Mouse (Mus musculus) MEL (cell line): ENCODE measurements around the gene Stk25. TPM values are rescaled to one million over a fixed set of nuclear protein-coding genes. Genes with fewer than 3 reads are reported as not detected.

Experiments used
- DNase-seq: peaks from one replicate; pipeline ENCODE4 v3.0.0; 2011; ENCODE audit warnings: low read depth, low spot score
- H3K27ac ChIP-seq: 2 replicates; pipeline ENCODE4 v1.5.1; 2012; ENCODE audit warnings: low read depth, mild to moderate bottlenecking, control low read depth, low read length, moderate library complexity; ENCODE audit not compliant: control insufficient read depth
- H3K27me3 ChIP-seq, 2 experiments: fragments of 150-350 bp in 1 of 2; sonication (generic) in 1 of 2; 2 replicates each; pipeline ENCODE4 v1.6.1; 2012; ENCODE audit warnings: low read length in 2 of 2, mild to moderate bottlenecking in 2 of 2, improper control_type of control experiment in 1 of 2, moderate library complexity in 1 of 2; ENCODE audit not compliant: insufficient read depth in 2 of 2, control insufficient read depth in 1 of 2
- H3K36me3 ChIP-seq, 2 experiments: 2 replicates each; pipeline ENCODE4 v1.6.1; 2012 to 2014; ENCODE audit warnings: low read length in 2 of 2, improper control_type of control experiment in 1 of 2, inconsistent platforms in 1 of 2, mild to moderate bottlenecking in 1 of 2; ENCODE audit not compliant: insufficient read depth in 2 of 2, control insufficient read depth in 1 of 2
- H3K4me1 ChIP-seq, 2 experiments: fragments of 150-350 bp in 1 of 2; sonication (generic) in 1 of 2; 2 replicates each; pipeline ENCODE4 v1.6.1; 2012; ENCODE audit warnings: low read length in 2 of 2, improper control_type of control experiment in 1 of 2, mild to moderate bottlenecking in 1 of 2; ENCODE audit not compliant: insufficient read depth in 2 of 2, control insufficient read depth in 1 of 2
- H3K4me3 ChIP-seq, 2 experiments: fragments of 150-350 bp in 1 of 2; sonication (generic) in 1 of 2; 2 replicates each; pipeline ENCODE4 v1.5.1; 2012; ENCODE audit warnings: low read depth in 2 of 2, low read length in 2 of 2, mild to moderate bottlenecking in 2 of 2, moderate library complexity in 2 of 2, control low read depth in 1 of 2, improper control_type of control experiment in 1 of 2; ENCODE audit not compliant: control insufficient read depth in 1 of 2, insufficient read depth in 1 of 2
- H3K79me2 ChIP-seq: 2 replicates; pipeline ENCODE4 v1.6.1; 2012; ENCODE audit warnings: mild to moderate bottlenecking, low read length, moderate library complexity; ENCODE audit not compliant: control insufficient read depth, poor library complexity, insufficient read depth
- H3K9ac ChIP-seq: 2 replicates; pipeline ENCODE4 v1.6.1; 2012; ENCODE audit warnings: low read depth, mild to moderate bottlenecking, control low read depth, low read length, moderate library complexity; ENCODE audit not compliant: control insufficient read depth, poor library complexity, severe bottlenecking
- H3K9me3 ChIP-seq: fragments of 150-350 bp; sonication (generic); replicated peaks from 2 replicates; pipeline ENCODE4 v1.6.1; 2012; ENCODE audit warnings: mild to moderate bottlenecking, low read length, improper control_type of control experiment, moderate library complexity; ENCODE audit not compliant: insufficient read depth
- CHD1 ChIP-seq: IDR thresholded peaks from 2 replicates; pipeline ENCODE4 v1.6.1; 2012; ENCODE audit warnings: low read depth, mild to moderate bottlenecking, inconsistent platforms, low read length, improper control_type of control experiment
- CHD2 ChIP-seq: IDR thresholded peaks from 2 replicates; pipeline ENCODE4 v1.6.1; 2011; ENCODE audit warnings: low read length, improper control_type of control experiment
- CTCF ChIP-seq, 3 experiments: IDR thresholded peaks in 2 of 3; conservative IDR thresholded peaks in 1 of 3; 2 replicates each; pipeline ENCODE4 v1.5.1; 2011 to 2012; ENCODE audit warnings: low read length in 3 of 3, low read depth in 2 of 3, mild to moderate bottlenecking in 2 of 3, improper control_type of control experiment in 1 of 3, inconsistent platforms in 1 of 3, mixed read lengths in 1 of 3, moderate library complexity in 1 of 3; ENCODE audit not compliant: control insufficient read depth in 1 of 3, insufficient read depth in 1 of 3, poor library complexity in 1 of 3, severe bottlenecking in 1 of 3
- E2F4 ChIP-seq: IDR thresholded peaks from 2 replicates; pipeline ENCODE4 v1.6.1; 2011; ENCODE audit warnings: low read depth, low read length, improper control_type of control experiment, borderline replicate concordance
- ELF1 ChIP-seq: IDR thresholded peaks from 2 replicates; pipeline ENCODE4 v1.6.1; 2014; ENCODE audit warnings: low read depth, mild to moderate bottlenecking, inconsistent platforms, low read length, improper control_type of control experiment, moderate library complexity
- EP300 ChIP-seq, 2 experiments: IDR thresholded peaks; 2 replicates each; pipeline ENCODE4 v1.6.1; 2011; ENCODE audit warnings: improper control_type of control experiment in 2 of 2, low read length in 2 of 2, low read depth in 1 of 2, mild to moderate bottlenecking in 1 of 2
- ETS1 ChIP-seq: IDR thresholded peaks from 2 replicates; pipeline ENCODE4 v1.6.1; 2012; ENCODE audit warnings: low read depth, mild to moderate bottlenecking, inconsistent platforms, low read length, improper control_type of control experiment, moderate library complexity
- GABPA ChIP-seq: IDR thresholded peaks from 2 replicates; pipeline ENCODE4 v1.6.1; 2012; ENCODE audit warnings: low read depth, mild to moderate bottlenecking, inconsistent platforms, low read length, improper control_type of control experiment, moderate library complexity
- GATA1 ChIP-seq: IDR thresholded peaks from 2 replicates; pipeline ENCODE4 v1.6.1; 2011; ENCODE audit warnings: low read depth, low read length, improper control_type of control experiment
- HCFC1 ChIP-seq: IDR thresholded peaks from 2 replicates; pipeline ENCODE4 v1.6.1; 2012; ENCODE audit warnings: low read depth, mild to moderate bottlenecking, inconsistent platforms, low read length, improper control_type of control experiment, moderate library complexity
- JUND ChIP-seq: IDR thresholded peaks from 2 replicates; pipeline ENCODE4 v1.6.1; 2011; ENCODE audit warnings: low read depth, mild to moderate bottlenecking, improper control_type of control experiment, low read length
- KAT2A ChIP-seq: conservative IDR thresholded peaks from 2 replicates; pipeline ENCODE4 v1.6.1; 2012; ENCODE audit warnings: low read depth, low read length, improper control_type of control experiment, inconsistent platforms
- MAX ChIP-seq: IDR thresholded peaks from 2 replicates; pipeline ENCODE4 v1.6.1; 2011; ENCODE audit warnings: low read length, improper control_type of control experiment
- MAZ ChIP-seq: IDR thresholded peaks from 2 replicates; pipeline ENCODE4 v1.6.1; 2012; ENCODE audit warnings: low read depth, mild to moderate bottlenecking, inconsistent platforms, low read length, improper control_type of control experiment
- MEF2A ChIP-seq: IDR thresholded peaks from 2 replicates; pipeline ENCODE4 v1.6.1; 2014; ENCODE audit warnings: low read depth, mild to moderate bottlenecking, inconsistent platforms, low read length, improper control_type of control experiment; ENCODE audit not compliant: poor library complexity, insufficient replicate concordance, severe bottlenecking; ENCODE audit errors: extremely low read depth
- MXI1 ChIP-seq: IDR thresholded peaks from 2 replicates; pipeline ENCODE4 v1.6.1; 2011; ENCODE audit warnings: mild to moderate bottlenecking, low read depth, low read length, improper control_type of control experiment
- MYB ChIP-seq: IDR thresholded peaks from 2 replicates; pipeline ENCODE4 v1.6.1; 2011; ENCODE audit warnings: mild to moderate bottlenecking, low read depth, low read length, improper control_type of control experiment
- MYC ChIP-seq: IDR thresholded peaks from 2 replicates; pipeline ENCODE4 v1.6.1; 2011; ENCODE audit warnings: low read depth, mild to moderate bottlenecking, low read length, improper control_type of control experiment, moderate library complexity
- POLR2A ChIP-seq, 2 experiments: IDR thresholded peaks; 2 replicates each; pipeline ENCODE4 v1.6.1; 2011 to 2012; ENCODE audit warnings: low read length in 2 of 2, mild to moderate bottlenecking in 2 of 2, control low read depth in 1 of 2, improper control_type of control experiment in 1 of 2, low read depth in 1 of 2, moderate library complexity in 1 of 2; ENCODE audit not compliant: control insufficient read depth in 1 of 2, insufficient read depth in 1 of 2, poor library complexity in 1 of 2
- POLR2AphosphoS2 ChIP-seq: IDR thresholded peaks from 2 replicates; pipeline ENCODE4 v1.6.1; 2011; ENCODE audit warnings: low read length, improper control_type of control experiment
- POLR2AphosphoS5 ChIP-seq: IDR thresholded peaks from 2 replicates; pipeline ENCODE4 v1.6.1; 2012; ENCODE audit warnings: low read depth, borderline replicate concordance, mild to moderate bottlenecking, inconsistent platforms, low read length, moderate library complexity, mixed read lengths
- RCOR1 ChIP-seq: IDR thresholded peaks from 2 replicates; pipeline ENCODE4 v1.6.1; 2012; ENCODE audit warnings: low read depth, mild to moderate bottlenecking, inconsistent platforms, low read length, improper control_type of control experiment
- SIN3A ChIP-seq: IDR thresholded peaks from 2 replicates; pipeline ENCODE4 v1.6.1; 2012; ENCODE audit warnings: low read length, improper control_type of control experiment, inconsistent platforms
- SMC3 ChIP-seq: IDR thresholded peaks from 2 replicates; pipeline ENCODE4 v1.6.1; 2011; ENCODE audit warnings: low read depth, low read length, improper control_type of control experiment
- TAL1 ChIP-seq: IDR thresholded peaks from 2 replicates; pipeline ENCODE4 v1.6.1; 2012; ENCODE audit warnings: mild to moderate bottlenecking, inconsistent platforms, low read length, moderate library complexity, mixed read lengths
- TBP ChIP-seq: IDR thresholded peaks from 2 replicates; pipeline ENCODE4 v1.8.0; 2011; ENCODE audit warnings: low read depth, low read length, improper control_type of control experiment
- TCF12 ChIP-seq: IDR thresholded peaks from 2 replicates; pipeline ENCODE4 v1.6.1; 2014; ENCODE audit warnings: low read depth, mild to moderate bottlenecking, inconsistent platforms, low read length, improper control_type of control experiment, moderate library complexity
- UBTF ChIP-seq: IDR thresholded peaks from 2 replicates; pipeline ENCODE4 v1.6.1; 2012; ENCODE audit warnings: low read depth, mild to moderate bottlenecking, inconsistent platforms, low read length, improper control_type of control experiment, moderate library complexity, borderline replicate concordance; ENCODE audit not compliant: insufficient read depth
- USF1 ChIP-seq: IDR thresholded peaks from 2 replicates; pipeline ENCODE4 v1.6.1; 2014; ENCODE audit warnings: low read depth, mild to moderate bottlenecking, inconsistent platforms, low read length, improper control_type of control experiment, moderate library complexity
- ZC3H11A ChIP-seq: IDR thresholded peaks from 2 replicates; pipeline ENCODE4 v1.6.1; 2012; ENCODE audit warnings: low read depth, mild to moderate bottlenecking, inconsistent platforms, low read length, improper control_type of control experiment
- ZNF384 ChIP-seq: IDR thresholded peaks from 2 replicates; pipeline ENCODE4 v1.6.1; 2012; ENCODE audit warnings: low read depth, mild to moderate bottlenecking, inconsistent platforms, low read length, improper control_type of control experiment
- polyA plus RNA-seq, 2 experiments: library from polyadenylated mRNA; stranded (reverse) in 1 of 2; unstranded in 1 of 2; fragments of >175 nt in 1 of 2; fragments of >200 nt in 1 of 2; gene quantifications; 2 replicates each; pipeline versions ENCODE4 v1.2.1 to v1.2.4; 2012; ENCODE audit warnings: low replicate concordance in 2 of 2, low read depth in 1 of 2; ENCODE audit not compliant: insufficient read length in 2 of 2, insufficient read depth in 1 of 2, missing spikeins in 1 of 2
- total RNA-seq: library from RNA; depleted of rRNA; stranded (reverse); fragments of 300-350 nt; gene quantifications from 2 replicates; pipeline ENCODE4 v1.2.3, GENCODE M21; 2012

The Stk25 gene
- total and polyA plus RNA-seq, 3 experiments = 66.1 to 128 TPM; not detected in 1

DNA sequence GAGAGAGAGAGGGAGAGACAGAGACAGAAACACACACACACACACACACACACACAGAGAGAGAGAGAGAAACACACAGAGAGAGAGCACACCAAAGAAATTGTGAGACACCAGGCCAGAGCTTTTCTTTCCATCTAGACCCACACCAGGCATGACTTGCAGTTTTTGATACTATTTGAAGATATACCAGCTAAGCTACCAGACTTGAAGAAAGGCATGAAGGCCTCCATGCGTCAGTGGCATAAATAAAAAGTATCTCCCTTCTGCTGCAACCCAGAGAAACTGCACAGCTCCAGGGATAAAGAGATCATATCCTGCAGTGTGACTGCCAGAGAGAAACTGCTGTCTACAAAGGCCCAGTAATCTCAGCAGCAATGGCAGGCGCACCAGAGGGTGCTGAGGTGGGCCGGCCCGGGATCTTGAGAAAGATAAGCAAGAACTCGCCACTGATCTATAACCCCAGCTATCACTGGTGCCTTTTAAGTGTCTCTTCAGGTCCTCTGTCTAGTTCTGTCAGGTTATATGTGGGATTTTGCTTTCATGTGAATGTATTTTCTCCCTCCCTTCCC is 8.8 kb downstream of the Stk25 start:
- H3K9me3 ChIP-seq = no peaks in the 10 kb centered on the region

GRCm38 (mm10) chr1:93642692-93643091 is 15.8 kb downstream of the Stk25 start:
- Histone ChIP-seq H3K4me1 (peaks cover 3 to 20% of the 10 kb centered on the region in 2 experiments; a peak in 3 of 4 replicates), H3K27me3 (no peaks in the 10 kb centered on the region), H3K4me3 (no peak overlapping the region), H3K27ac (peak overlapping the region; percentile 67; the same call in 1 of the 2 replicates), H3K36me3 (peaks cover 0 to 6% of the 10 kb centered on the region in 2 experiments; a peak in 2 of 4 replicates), H3K9ac (no peak overlapping the region), H3K79me2 (no peaks in the 10 kb centered on the region), H3K9me3 (no peaks in the 10 kb centered on the region; the same call in 1 of the 2 replicates)
- peak; percentile 70 for DNase-seq
- TF ChIP-seq MYB (peak; percentile 80), TCF12 (peak; percentile 94), GABPA (no peak), SIN3A (peak; percentile 61; the same call in 1 of the 2 replicates), SMC3 (no peak), GATA1 (peak; percentile 82), POLR2AphosphoS5 (no peak), ZNF384 (no peak), USF1 (peak; percentile 24; the same call in 1 of the 2 replicates), ELF1 (peak; percentile 16; the same call in 1 of the 2 replicates), JUND (no peak), CTCF (IDR thresholded peaks at IDR 0.05 in 2 of 3, conservative IDR thresholded peaks at IDR 0.05 in 1 of 3; ENCODE audit: control insufficient read depth in 1 of 3, insufficient read depth in 1 of 3, low read depth in 2 of 3, low read length in 3 of 3, poor library complexity in 1 of 3, severe bottlenecking in 1 of 3) (no peak), RCOR1 (0 out of 2 replicates have a peak, but pooled peaks have one; percentile 19), KAT2A (peak; percentile 44; the same call in 1 of the 2 replicates), UBTF (no peak), EP300 (IDR thresholded peaks at IDR 0.05; ENCODE audit: low read depth in 1 of 2, low read length in 2 of 2) (peak; percentile 91 to 94), POLR2A (IDR thresholded peaks at IDR 0.05; ENCODE audit: control insufficient read depth in 1 of 2, insufficient read depth in 1 of 2, low read depth in 1 of 2, low read length in 2 of 2, poor library complexity in 1 of 2) (no peak), MYC (no peak), CHD2 (no peak), ETS1 (peak; percentile 71)

More for the DNA sequence above, 8.8 kb downstream of the Stk25 start:
- Histone ChIP-seq H3K4me3 (peak overlapping the region; percentile 5 to 17), H3K4me1 (peaks cover 20 to 26% of the 10 kb centered on the region in 2 experiments), H3K27ac (peak overlapping the region; percentile 74), H3K27me3 (no peaks in the 10 kb centered on the region), H3K36me3 (peaks cover 0 to 19% of the 10 kb centered on the region in 2 experiments; a peak in 2 of 4 replicates), H3K9ac (peak overlapping the region; percentile 39)
- peak; percentile 79 for DNase-seq
- TF ChIP-seq ZNF384 (no peak), MAZ (no peak), TBP (0 out of 2 replicates have a peak, but pooled peaks have one; percentile 37), EP300 (IDR thresholded peaks at IDR 0.05; ENCODE audit: low read depth in 1 of 2, low read length in 2 of 2) (peak; percentile 39 to 43; a peak in 2 of 4 replicates), GATA1 (peak; percentile 51), MEF2A (no peak), POLR2AphosphoS2 (no peak), POLR2A (IDR thresholded peaks at IDR 0.05; ENCODE audit: control insufficient read depth in 1 of 2, insufficient read depth in 1 of 2, low read depth in 1 of 2, low read length in 2 of 2, poor library complexity in 1 of 2) (no peak), MXI1 (peak; percentile 73; the same call in 1 of the 2 replicates), RCOR1 (no peak; the same call in 1 of the 2 replicates), CHD1 (no peak), SIN3A (peak; percentile 47; the same call in 1 of the 2 replicates), GABPA (peak; percentile 59; the same call in 1 of the 2 replicates), TCF12 (no peak), SMC3 (no peak; the same call in 1 of the 2 replicates), CTCF (IDR thresholded peaks at IDR 0.05 in 2 of 3, conservative IDR thresholded peaks at IDR 0.05 in 1 of 3; ENCODE audit: control insufficient read depth in 1 of 3, insufficient read depth in 1 of 3, low read depth in 2 of 3, low read length in 3 of 3, poor library complexity in 1 of 3, severe bottlenecking in 1 of 3) (no peak), HCFC1 (no peak), MYB (no peak), TAL1 (no peak), ZC3H11A (no peak), KAT2A (no peak), E2F4 (no peak), USF1 (no peak; the same call in 1 of the 2 replicates), MAX (no peak), POLR2AphosphoS5 (no peak)
- TF ChIP-seq, all 39 proteins: peak for 6
- no peaks in the 10 kb centered on the region for H3K79me2 ChIP-seq
